Mouse (Mus musculus) thymus, postnatal 14 days (tissue): ENCODE measurements at regions not wholly inside any gene's neighbourhood (a gene's known extent, or its start where the extent isn't known, plus 50 kb on each side); places are given as distances from the start of the nearest gene placed in this dataset.

Experiments
- DNase-seq: peaks from one replicate; pipeline ENCODE4 v3.0.0; 2021

- no peak for DNase-seq
Measured at GRCm38 (mm10) chr16:75663871-75664270, 71.2 kb downstream of the Rbm11 start.

- DNase-seq: no peak
Measured at GRCm38 (mm10) chr16:75667589-75667988, 74.9 kb downstream of the Rbm11 start.

GRCm38 (mm10) chr16:75672112-75672511 is 79.5 kb downstream of the Rbm11 start:
- DNase-seq: no peak

- DNase-seq: peak; percentile 42
Measured at GRCm38 (mm10) chr16:75675871-75676270, 83.2 kb downstream of the Rbm11 start.

- DNase-seq: no peak
Measured at GRCm38 (mm10) chr16:75677180-75677579, 84.5 kb downstream of the Rbm11 start.
